Mouse (Mus musculus): Measurements from ENCODE around the gene Dclk1. TPM values are rescaled to one million over a fixed set of nuclear protein-coding genes. Genes with fewer than 3 reads are reported as not detected.

The Dclk1 gene
- polyA plus RNA-seq, 1 experiment from 2014 or later, result 62.8 TPM

DNA sequence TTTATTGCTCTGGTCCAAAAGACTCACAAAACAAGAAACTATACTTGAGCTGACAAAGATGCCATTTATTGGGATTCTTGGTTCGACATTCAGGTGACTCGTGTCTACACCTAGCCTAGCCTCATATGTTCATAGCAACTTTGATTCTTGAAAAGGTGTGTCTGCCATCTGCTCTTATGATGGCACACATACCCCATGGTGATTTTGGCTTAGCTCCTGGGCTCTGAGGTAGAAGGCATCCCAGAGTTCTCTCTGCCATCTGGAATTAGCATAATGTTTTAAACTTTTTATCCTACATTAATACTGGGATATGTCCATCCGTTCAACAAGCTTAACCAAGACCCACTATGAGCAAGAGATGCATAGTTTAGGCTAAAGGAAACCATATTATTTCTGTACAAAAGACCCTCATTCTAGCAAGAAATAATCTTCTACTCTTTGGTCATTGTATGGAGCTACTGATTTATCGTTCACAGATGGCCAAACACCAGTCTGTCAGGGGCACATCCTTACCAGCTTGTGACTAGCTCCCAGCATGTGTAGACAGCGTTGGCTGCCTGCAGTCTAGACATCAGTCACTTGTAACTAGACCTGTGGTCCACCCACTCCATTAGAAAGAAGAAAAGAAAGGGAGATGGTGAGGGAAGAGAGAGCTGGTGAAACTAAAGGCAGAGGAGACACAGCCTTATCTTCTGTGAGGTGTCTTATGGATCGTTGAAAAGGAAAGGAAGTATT, 298.4 kb downstream of the Dclk1 start:
- Histone ChIP-seq H3K9ac (replicated peaks) (no peak overlapping the region), H3K4me3 (replicated peaks) (no peak overlapping the region), H3K4me1 (replicated peaks) (peaks cover 78% of the 10 kb centered on the region), H3K4me2 (no peak overlapping the region), H3K27ac (no peak overlapping the region), H3K36me3 (no peaks in the 10 kb centered on the region), H3K27me3 (0 out of 2 replicates have a peak, but pooled peaks cover 3% of the 10 kb centered on the region), H3K9me3 (no peaks in the 10 kb centered on the region)
- no peak for ATAC-seq (ENCODE audit: insufficient number of reproducible peaks, insufficient read depth, low FRiP score, low TSS enrichment, low read depth)
- WGBS, result 92% methylated on average over 6 of the region's 6 CpGs

DNA sequence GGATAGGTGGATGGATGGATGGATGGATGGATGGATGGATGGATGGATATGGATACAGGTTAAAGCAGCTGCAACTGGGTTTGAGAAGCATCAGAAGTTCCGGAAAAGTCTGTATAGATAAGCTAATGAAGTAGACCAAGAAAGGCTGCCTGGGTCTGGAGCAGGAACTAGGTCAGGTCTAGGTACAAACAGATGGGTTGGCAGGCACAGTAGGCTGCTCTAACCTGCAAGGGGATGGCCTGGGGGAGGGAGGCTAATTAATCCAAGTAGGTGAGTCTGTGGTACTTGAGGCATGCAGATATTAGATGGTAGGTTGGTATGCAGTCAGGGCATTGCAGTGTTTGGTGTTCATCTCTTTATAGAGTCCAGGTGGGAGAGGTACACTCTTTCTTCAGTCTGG, 299.6 kb downstream of the Dclk1 start:
- no peak for ATAC-seq (ENCODE audit: insufficient number of reproducible peaks, insufficient read depth, low FRiP score, low TSS enrichment, low read depth)
- no peak overlapping the region for H3K4me2 ChIP-seq
- no peaks in the 10 kb centered on the region for H3K9me3 ChIP-seq
- no peak overlapping the region for H3K4me3 ChIP-seq (replicated peaks)
- H3K36me3 ChIP-seq, result no peaks in the 10 kb centered on the region
- peak overlapping the region; percentile 71 for H3K27ac ChIP-seq
- H3K27me3 ChIP-seq, result 0 out of 2 replicates have a peak, but pooled peaks cover 3% of the 10 kb centered on the region
- H3K9ac ChIP-seq (replicated peaks), result no peak overlapping the region
- WGBS, result 93% methylated on average over 1 of the region's 1 CpGs
- peaks cover 72% of the 10 kb centered on the region for H3K4me1 ChIP-seq (replicated peaks)

DNA sequence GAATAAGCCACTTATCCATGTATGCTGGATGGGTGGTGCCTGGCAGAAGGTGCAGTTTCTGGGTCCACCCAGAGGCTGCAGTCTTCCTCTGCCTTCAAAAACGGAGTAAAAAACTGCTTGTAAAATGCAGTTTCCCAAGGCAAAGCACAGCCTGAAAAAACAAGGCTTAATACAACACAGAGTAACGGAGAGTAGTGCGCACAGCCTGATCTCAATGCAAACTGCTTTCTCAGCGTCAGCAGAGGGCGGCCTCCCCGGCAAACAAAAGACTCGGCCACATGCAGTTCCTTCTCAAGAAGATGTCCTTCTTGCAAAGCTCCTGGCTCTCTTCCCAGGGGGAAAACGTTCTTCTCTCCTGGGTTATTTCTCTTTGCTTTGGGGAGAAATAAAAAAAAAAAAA, 300.1 kb downstream of the Dclk1 start:
- H3K4me2 ChIP-seq, result peak overlapping the region; percentile 33
- H3K27ac ChIP-seq, result peak overlapping the region; percentile 71
- H3K9me3 ChIP-seq, result no peaks in the 10 kb centered on the region
- H3K4me1 ChIP-seq (replicated peaks), result peaks cover 71% of the 10 kb centered on the region
- H3K27me3 ChIP-seq, result 0 out of 2 replicates have a peak, but pooled peaks cover 3% of the 10 kb centered on the region
- peak; percentile 44; the same call in 1 of the 2 replicates for ATAC-seq (ENCODE audit: insufficient number of reproducible peaks, insufficient read depth, low FRiP score, low TSS enrichment, low read depth)
- H3K36me3 ChIP-seq, result no peaks in the 10 kb centered on the region
- 10% methylated on average over 8 of the region's 8 CpGs for WGBS
- no peak overlapping the region for H3K9ac ChIP-seq (replicated peaks)
- H3K4me3 ChIP-seq (replicated peaks), result no peak overlapping the region

DNA sequence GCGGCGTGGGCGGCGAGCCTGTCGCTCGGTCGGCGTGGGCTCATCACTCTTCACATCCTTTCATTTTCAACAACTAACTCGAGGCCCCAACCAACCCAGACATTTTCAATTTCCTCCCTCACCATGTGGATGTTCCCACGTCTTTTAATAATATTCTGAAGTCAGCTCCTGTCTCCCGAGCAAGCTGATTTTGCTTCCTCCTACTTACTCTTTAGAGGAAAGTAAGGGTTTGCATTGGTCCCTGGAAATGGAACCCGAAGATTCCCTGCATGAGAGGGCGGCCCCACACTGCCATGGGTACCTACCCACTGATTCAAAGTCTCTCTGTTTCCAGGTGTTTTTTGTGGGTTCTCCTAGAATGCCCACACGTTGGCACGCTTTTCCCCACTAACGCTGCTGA, 300.8 kb downstream of the Dclk1 start:
- no peak overlapping the region for H3K9ac ChIP-seq (replicated peaks)
- H3K4me1 ChIP-seq (replicated peaks), result peaks cover 65% of the 10 kb centered on the region
- WGBS, result 62% methylated on average over 16 of the region's 16 CpGs
- peak overlapping the region; percentile 71 for H3K27ac ChIP-seq
- H3K9me3 ChIP-seq, result no peaks in the 10 kb centered on the region
- H3K4me2 ChIP-seq, result peak overlapping the region; percentile 33
- no peaks in the 10 kb centered on the region for H3K36me3 ChIP-seq
- 0 out of 2 replicates have a peak, but pooled peaks cover 3% of the 10 kb centered on the region for H3K27me3 ChIP-seq
- no peak for ATAC-seq (ENCODE audit: insufficient number of reproducible peaks, insufficient read depth, low FRiP score, low TSS enrichment, low read depth)
- no peak overlapping the region for H3K4me3 ChIP-seq (replicated peaks)

- peak overlapping the region; percentile 72; the same call in 1 of the 2 replicates for H3K27ac ChIP-seq
- no peak; the same call in 1 of the 2 replicates for ATAC-seq (ENCODE audit: insufficient number of reproducible peaks, insufficient read depth, low FRiP score, low TSS enrichment, low read depth)
- H3K36me3 ChIP-seq, result no peaks in the 10 kb centered on the region
- H3K27me3 ChIP-seq, result 0 out of 2 replicates have a peak, but pooled peaks cover 3% of the 10 kb centered on the region
- peaks cover 57% of the 10 kb centered on the region for H3K4me1 ChIP-seq (replicated peaks)
- no peak overlapping the region for H3K4me2 ChIP-seq
- WGBS, result 38% methylated on average over 13 of the region's 13 CpGs
- H3K9me3 ChIP-seq, result no peaks in the 10 kb centered on the region
- no peak overlapping the region for H3K9ac ChIP-seq (replicated peaks)
- H3K4me3 ChIP-seq (replicated peaks), result no peak overlapping the region
Measured at GRCm38 (mm10) chr3:55543929-55544684, 301.9 kb downstream of the Dclk1 start.

- H3K4me3 ChIP-seq (replicated peaks), result no peak overlapping the region
- 17% methylated on average over 3 of the region's 3 CpGs for WGBS
- ATAC-seq (ENCODE audit: insufficient number of reproducible peaks, insufficient read depth, low FRiP score, low TSS enrichment, low read depth), result no peak
- H3K27ac ChIP-seq, result peak overlapping the region; percentile 8; the same call in 1 of the 2 replicates
- peaks cover 54% of the 10 kb centered on the region for H3K4me1 ChIP-seq (replicated peaks)
- no peak overlapping the region for H3K9ac ChIP-seq (replicated peaks)
- H3K4me2 ChIP-seq, result no peak overlapping the region
- no peaks in the 10 kb centered on the region for H3K36me3 ChIP-seq
- H3K27me3 ChIP-seq, result 0 out of 2 replicates have a peak, but pooled peaks cover 3% of the 10 kb centered on the region
- H3K9me3 ChIP-seq, result no peaks in the 10 kb centered on the region
Measured at GRCm38 (mm10) chr3:55545296-55545695, 303.1 kb downstream of the Dclk1 start.

GRCm38 (mm10) chr3:55545916-55546315, 303.8 kb downstream of the Dclk1 start:
- no peak overlapping the region for H3K4me3 ChIP-seq (replicated peaks)
- no peak overlapping the region for H3K9ac ChIP-seq (replicated peaks)
- 0 out of 2 replicates have a peak, but pooled peaks cover 3% of the 10 kb centered on the region for H3K27me3 ChIP-seq
- H3K4me2 ChIP-seq, result no peak overlapping the region
- ATAC-seq (ENCODE audit: insufficient number of reproducible peaks, insufficient read depth, low FRiP score, low TSS enrichment, low read depth), result no peak
- no peak overlapping the region for H3K27ac ChIP-seq
- WGBS, result 88% methylated on average over 9 of the region's 9 CpGs
- no peaks in the 10 kb centered on the region for H3K9me3 ChIP-seq
- no peaks in the 10 kb centered on the region for H3K36me3 ChIP-seq
- peaks cover 56% of the 10 kb centered on the region for H3K4me1 ChIP-seq (replicated peaks)

DNA sequence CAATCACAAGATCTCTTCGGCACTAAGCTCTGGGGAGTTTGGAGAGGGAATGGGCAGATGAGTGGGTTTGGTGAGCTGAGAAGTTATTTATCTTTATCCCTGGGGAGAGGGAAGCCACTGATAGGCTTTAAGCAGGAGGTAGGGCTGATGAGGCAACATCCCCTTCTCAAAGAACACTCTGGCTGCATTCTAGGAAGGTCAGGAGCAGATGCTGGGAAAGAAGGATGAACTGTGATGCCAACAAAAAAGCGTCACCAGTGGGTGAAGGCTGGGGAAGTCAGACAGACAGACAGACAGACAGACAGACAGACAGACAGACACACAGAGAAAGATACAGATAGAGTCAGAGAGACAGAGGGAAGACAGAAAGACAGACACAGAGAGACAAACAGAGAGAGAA, 304.9 kb downstream of the Dclk1 start:
- Histone ChIP-seq H3K27ac (no peak overlapping the region), H3K27me3 (0 out of 2 replicates have a peak, but pooled peaks cover 3% of the 10 kb centered on the region), H3K9me3 (no peaks in the 10 kb centered on the region), H3K9ac (replicated peaks) (no peak overlapping the region), H3K4me3 (replicated peaks) (no peak overlapping the region), H3K4me1 (replicated peaks) (peaks cover 62% of the 10 kb centered on the region), H3K36me3 (no peaks in the 10 kb centered on the region), H3K4me2 (no peak overlapping the region)
- no peak for ATAC-seq (ENCODE audit: insufficient number of reproducible peaks, insufficient read depth, low FRiP score, low TSS enrichment, low read depth)
- WGBS, result 62% methylated on average over 2 of the region's 2 CpGs

DNA sequence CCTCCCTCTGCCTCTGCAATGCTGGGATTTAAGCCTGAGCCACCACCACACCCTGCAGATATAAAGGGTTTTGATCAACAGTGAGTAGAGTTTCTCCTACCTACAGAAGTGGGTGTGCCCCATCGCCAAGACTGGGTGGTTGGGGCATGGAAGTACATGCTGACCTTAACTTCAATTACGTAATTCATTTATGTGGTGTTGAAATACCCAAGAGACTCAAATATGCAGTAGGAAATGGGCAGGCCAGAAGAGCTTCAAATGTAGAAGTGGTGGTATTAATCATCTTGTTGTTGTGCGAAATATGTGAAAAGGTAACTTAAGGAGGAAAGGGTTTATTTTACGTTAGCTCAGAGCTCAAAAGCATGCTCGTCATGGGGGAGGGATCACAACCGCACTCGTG, 307.2 kb downstream of the Dclk1 start:
- H3K36me3 ChIP-seq, result no peaks in the 10 kb centered on the region
- H3K9ac ChIP-seq (replicated peaks), result no peak overlapping the region
- H3K9me3 ChIP-seq, result no peaks in the 10 kb centered on the region
- H3K27me3 ChIP-seq, result no peaks in the 10 kb centered on the region
- no peak overlapping the region for H3K4me3 ChIP-seq (replicated peaks)
- ATAC-seq (ENCODE audit: insufficient number of reproducible peaks, insufficient read depth, low FRiP score, low TSS enrichment, low read depth), result no peak
- no peak overlapping the region for H3K4me2 ChIP-seq
- peaks cover 40% of the 10 kb centered on the region for H3K4me1 ChIP-seq (replicated peaks)
- H3K27ac ChIP-seq, result no peak overlapping the region
- 76% methylated on average over 7 of the region's 7 CpGs for WGBS

- H3K9ac ChIP-seq (replicated peaks), result no peak overlapping the region
- no peak overlapping the region for H3K27ac ChIP-seq
- ATAC-seq (ENCODE audit: insufficient number of reproducible peaks, insufficient read depth, low FRiP score, low TSS enrichment, low read depth), result no peak
- no peak overlapping the region for H3K4me2 ChIP-seq
- H3K27me3 ChIP-seq, result no peaks in the 10 kb centered on the region
- no peaks in the 10 kb centered on the region for H3K9me3 ChIP-seq
- WGBS, result 18% methylated on average over 4 of the region's 4 CpGs
- peaks cover 28% of the 10 kb centered on the region for H3K4me1 ChIP-seq (replicated peaks)
- no peak overlapping the region for H3K4me3 ChIP-seq (replicated peaks)
- no peaks in the 10 kb centered on the region for H3K36me3 ChIP-seq
Measured at GRCm38 (mm10) chr3:55550962-55551361, 308.8 kb downstream of the Dclk1 start.

GRCm38 (mm10) chr3:55551912-55552311, 309.7 kb downstream of the Dclk1 start:
- Histone ChIP-seq H3K36me3 (no peaks in the 10 kb centered on the region), H3K9me3 (no peaks in the 10 kb centered on the region), H3K9ac (replicated peaks) (no peak overlapping the region), H3K27ac (no peak overlapping the region), H3K4me2 (no peak overlapping the region), H3K4me3 (replicated peaks) (no peak overlapping the region), H3K4me1 (replicated peaks) (peaks cover 21% of the 10 kb centered on the region), H3K27me3 (no peaks in the 10 kb centered on the region)
- 78% methylated on average over 4 of the region's 4 CpGs for WGBS
- ATAC-seq (ENCODE audit: insufficient number of reproducible peaks, insufficient read depth, low FRiP score, low TSS enrichment, low read depth), result no peak
